Mouse (Mus musculus) liver, embryonic 15.5 days (tissue): ENCODE measurements at regions not wholly inside any gene's neighbourhood (a gene's known extent, or its start where the extent isn't known, plus 50 kb on each side); places are given as distances from the start of the nearest gene placed in this dataset.

Experiments used
- ATAC-seq: fragments of 200-750 bp; cut with Nextera tagmentation; 2 replicates; pipeline ENCODE4 v1.8.0; 2017; ENCODE audit warnings: moderate number of reproducible peaks, mild to moderate bottlenecking, moderate library complexity; ENCODE audit not compliant: insufficient read depth
- H3K27ac ChIP-seq: fragments of 300-500 bp; sonication (generic); replicated peaks from 2 replicates; pipeline ENCODE4 v1.5.1; 2015; ENCODE audit warnings: mild to moderate bottlenecking, inconsistent platforms
- H3K27me3 ChIP-seq: fragments of 300-500 bp; sonication (generic); 2 replicates; pipeline ENCODE4 v1.6.1; 2015; ENCODE audit warnings: mild to moderate bottlenecking, inconsistent platforms
- H3K36me3 ChIP-seq: fragments of 300-500 bp; sonication (generic); replicated peaks from 2 replicates; pipeline ENCODE4 v1.6.1; 2015; ENCODE audit warnings: moderate library complexity, mild to moderate bottlenecking, inconsistent platforms
- H3K4me1 ChIP-seq: fragments of 300-500 bp; sonication (generic); replicated peaks from 2 replicates; pipeline ENCODE4 v1.6.1; 2015; ENCODE audit warnings: inconsistent platforms
- H3K4me2 ChIP-seq: fragments of 300-500 bp; sonication (generic); 2 replicates; pipeline ENCODE4 v1.6.1; 2015; ENCODE audit warnings: moderate library complexity, mild to moderate bottlenecking, inconsistent platforms
- H3K4me3 ChIP-seq: fragments of 300-500 bp; sonication (generic); replicated peaks from 2 replicates; pipeline ENCODE4 v1.5.1; 2015; ENCODE audit warnings: mild to moderate bottlenecking, inconsistent platforms
- H3K9ac ChIP-seq: fragments of 300-500 bp; sonication (generic); 2 replicates; pipeline ENCODE4 v1.6.1; 2015; ENCODE audit warnings: moderate library complexity, mild to moderate bottlenecking, inconsistent platforms
- H3K9me3 ChIP-seq: fragments of 300-500 bp; sonication (generic); replicated peaks from 2 replicates; pipeline ENCODE4 v1.6.1; 2016; ENCODE audit warnings: inconsistent platforms
- WGBS: fragments of 180-500 bp; shearing (Covaris S2); methylation state at CpG from one replicate; pipeline ENCODE4 v1.1.7; 2015; ENCODE audit warnings: mixed read lengths; ENCODE audit not compliant: insufficient replicate concordance; 5-methylcytosine and 5-hydroxymethylcytosine counted together

DNA sequence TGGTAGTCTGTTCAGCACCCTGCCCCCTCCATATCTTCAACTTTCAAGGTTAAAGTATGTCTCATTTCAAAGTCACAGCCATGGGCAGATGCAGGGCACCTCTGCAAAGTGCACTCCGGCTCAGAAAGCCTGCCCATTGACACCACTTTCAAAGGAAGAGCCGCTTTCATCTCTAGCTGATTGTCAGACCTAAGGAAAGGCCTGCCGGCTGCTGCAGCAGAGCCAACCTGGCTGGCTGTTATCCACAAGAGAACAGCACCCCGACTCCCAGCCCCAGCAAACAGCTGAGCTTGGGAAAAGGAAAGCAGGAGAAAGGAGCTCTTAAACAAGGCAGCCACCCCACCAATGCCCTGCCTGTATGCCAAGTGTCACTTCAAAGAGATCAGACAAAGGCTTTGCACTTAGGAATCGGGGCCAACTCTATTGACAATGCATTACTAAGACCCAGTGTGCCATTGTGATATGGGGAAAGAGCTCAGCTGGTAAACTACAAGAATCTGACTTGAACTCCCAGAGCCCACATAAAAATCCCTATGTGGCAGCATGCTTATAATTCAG is 357.3 kb upstream of the Arid1b start:
- H3K27ac ChIP-seq: no peak overlapping the region
- H3K9ac ChIP-seq: no peak overlapping the region
- H3K36me3 ChIP-seq: no peaks in the 10 kb centered on the region
- no peaks in the 10 kb centered on the region for H3K9me3 ChIP-seq
- no peaks in the 10 kb centered on the region for H3K27me3 ChIP-seq
- H3K4me3 ChIP-seq: no peak overlapping the region
- WGBS: 36% methylated on average over 5 of the region's 5 CpGs
- no peak for ATAC-seq
- no peaks in the 10 kb centered on the region for H3K4me1 ChIP-seq
- H3K4me2 ChIP-seq: no peak overlapping the region

DNA sequence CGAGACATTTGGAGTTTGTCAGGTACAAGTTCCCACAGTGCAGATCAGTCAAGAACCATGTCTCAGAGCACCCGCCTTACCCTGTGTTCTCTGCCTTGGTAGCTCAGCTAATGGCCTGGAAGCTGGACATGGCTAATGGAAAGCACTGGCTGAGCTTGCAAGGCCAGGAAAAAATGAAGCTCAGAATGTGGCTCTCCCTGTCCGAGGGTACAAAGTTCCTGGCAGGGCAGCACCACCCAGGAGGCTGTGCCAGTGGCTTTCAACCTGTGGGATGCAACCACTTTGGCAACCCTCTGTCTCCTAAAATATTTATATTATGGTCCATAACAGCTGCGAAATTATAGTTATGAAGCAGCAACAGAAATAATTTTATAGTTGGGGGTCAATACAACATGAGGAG is 354.6 kb upstream of the Arid1b start:
- H3K27me3 ChIP-seq: no peaks in the 10 kb centered on the region
- H3K9me3 ChIP-seq: no peaks in the 10 kb centered on the region
- no peak for ATAC-seq
- H3K4me1 ChIP-seq: no peaks in the 10 kb centered on the region
- H3K9ac ChIP-seq: no peak overlapping the region
- no peaks in the 10 kb centered on the region for H3K36me3 ChIP-seq
- no peak overlapping the region for H3K4me2 ChIP-seq
- H3K4me3 ChIP-seq: no peak overlapping the region
- H3K27ac ChIP-seq: no peak overlapping the region
- WGBS: 52% methylated on average over 4 of the region's 4 CpGs

DNA sequence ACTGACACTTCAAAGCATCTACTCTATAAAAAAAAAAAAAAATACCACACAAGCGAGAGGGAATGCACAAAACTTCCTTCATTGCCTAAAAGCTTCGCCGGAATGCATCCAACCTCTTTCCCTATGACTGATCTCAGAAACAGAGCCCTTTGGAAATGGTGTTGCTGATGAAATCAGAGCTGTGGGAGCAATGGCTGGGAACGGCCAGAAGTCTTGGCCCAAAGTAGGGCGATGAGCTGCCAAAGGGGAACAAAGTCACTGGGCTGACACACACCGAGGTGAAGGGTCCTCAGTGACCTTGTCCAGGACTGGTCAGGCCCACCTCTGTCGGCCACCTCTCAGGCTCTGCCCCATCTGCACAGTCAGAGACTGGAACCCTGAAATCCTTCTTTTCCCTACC is 353.6 kb upstream of the Arid1b start:
- 65% methylated on average over 7 of the region's 7 CpGs for WGBS
- no peak overlapping the region for H3K4me3 ChIP-seq
- no peak overlapping the region for H3K4me2 ChIP-seq
- no peaks in the 10 kb centered on the region for H3K27me3 ChIP-seq
- no peak overlapping the region for H3K9ac ChIP-seq
- no peaks in the 10 kb centered on the region for H3K36me3 ChIP-seq
- ATAC-seq: no peak
- H3K9me3 ChIP-seq: no peaks in the 10 kb centered on the region
- no peaks in the 10 kb centered on the region for H3K4me1 ChIP-seq
- no peak overlapping the region for H3K27ac ChIP-seq

DNA sequence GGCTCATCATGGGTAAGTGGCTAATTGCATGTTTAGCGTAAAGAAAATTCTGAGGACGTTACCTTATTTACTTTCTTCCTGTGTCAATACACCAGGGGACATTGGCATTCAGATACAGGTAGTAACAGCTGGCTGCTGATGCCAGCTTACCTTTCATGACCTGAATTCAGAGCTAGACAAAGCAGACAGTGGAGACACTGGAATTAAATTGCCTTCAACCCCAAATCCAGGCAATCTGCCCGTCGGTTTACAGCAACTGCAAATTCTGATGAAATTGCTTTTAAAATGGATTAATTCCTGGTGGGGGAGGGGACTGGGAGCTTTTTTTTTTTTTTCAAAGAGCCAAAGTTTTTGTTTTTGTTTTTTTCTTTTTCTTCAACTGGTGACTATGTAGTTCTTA is 353.0 kb upstream of the Arid1b start:
- Histone ChIP-seq H3K27ac (no peak overlapping the region), H3K4me3 (no peak overlapping the region), H3K4me1 (no peaks in the 10 kb centered on the region), H3K9me3 (no peaks in the 10 kb centered on the region), H3K36me3 (no peaks in the 10 kb centered on the region), H3K4me2 (no peak overlapping the region), H3K9ac (no peak overlapping the region), H3K27me3 (no peaks in the 10 kb centered on the region)
- ATAC-seq: no peak
- 55% methylated on average over 4 of the region's 4 CpGs for WGBS

DNA sequence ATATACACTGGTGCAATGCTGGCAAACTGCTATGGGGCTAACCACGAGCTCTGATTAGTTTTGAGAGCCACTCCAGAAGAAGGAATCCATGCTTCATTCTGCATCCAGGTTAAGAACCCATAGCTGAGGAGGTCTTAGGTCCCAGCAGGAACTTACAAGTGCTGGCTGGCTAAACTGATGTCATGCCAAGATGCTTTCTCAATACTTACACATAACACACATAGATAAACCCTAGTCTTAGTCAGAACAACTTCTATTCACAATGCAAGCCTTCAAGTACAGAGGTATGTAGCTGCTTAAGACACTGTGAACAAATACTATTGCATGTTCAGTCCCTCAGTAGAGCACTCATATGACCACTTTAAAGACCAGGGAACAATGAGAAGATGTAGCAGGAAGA is 352.1 kb upstream of the Arid1b start:
- Histone ChIP-seq H3K27me3 (no peaks in the 10 kb centered on the region), H3K4me2 (no peak overlapping the region), H3K27ac (no peak overlapping the region), H3K36me3 (no peaks in the 10 kb centered on the region), H3K4me1 (no peaks in the 10 kb centered on the region), H3K9me3 (no peaks in the 10 kb centered on the region), H3K9ac (no peak overlapping the region), H3K4me3 (no peak overlapping the region)
- WGBS: 32% methylated on average over 1 of the region's 1 CpGs
- no peak for ATAC-seq

DNA sequence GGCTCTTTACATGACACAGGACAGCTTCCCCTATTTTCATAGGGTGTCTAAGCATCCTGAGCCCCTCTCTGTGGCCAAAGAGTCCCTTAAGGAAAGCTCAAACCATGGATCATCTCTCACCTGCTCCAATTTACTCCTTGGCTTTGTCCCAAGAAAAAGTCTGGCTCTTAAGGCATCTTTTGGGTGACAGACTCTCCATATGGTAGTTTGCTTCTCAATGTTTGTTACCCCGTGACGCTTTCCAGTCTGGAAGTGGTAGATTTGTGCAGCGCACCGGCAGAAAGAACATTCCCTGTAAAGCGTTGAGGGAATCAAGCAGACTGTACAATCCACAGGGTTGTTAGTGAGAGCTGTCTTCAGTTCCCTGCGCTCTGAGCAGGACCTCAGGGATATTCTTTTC is 350.8 kb upstream of the Arid1b start:
- Histone ChIP-seq H3K9ac (no peak overlapping the region), H3K36me3 (no peaks in the 10 kb centered on the region), H3K4me2 (no peak overlapping the region), H3K27me3 (no peaks in the 10 kb centered on the region), H3K4me3 (no peak overlapping the region), H3K9me3 (no peaks in the 10 kb centered on the region), H3K27ac (no peak overlapping the region), H3K4me1 (no peaks in the 10 kb centered on the region)
- no peak for ATAC-seq
- 68% methylated on average over 6 of the region's 6 CpGs for WGBS

DNA sequence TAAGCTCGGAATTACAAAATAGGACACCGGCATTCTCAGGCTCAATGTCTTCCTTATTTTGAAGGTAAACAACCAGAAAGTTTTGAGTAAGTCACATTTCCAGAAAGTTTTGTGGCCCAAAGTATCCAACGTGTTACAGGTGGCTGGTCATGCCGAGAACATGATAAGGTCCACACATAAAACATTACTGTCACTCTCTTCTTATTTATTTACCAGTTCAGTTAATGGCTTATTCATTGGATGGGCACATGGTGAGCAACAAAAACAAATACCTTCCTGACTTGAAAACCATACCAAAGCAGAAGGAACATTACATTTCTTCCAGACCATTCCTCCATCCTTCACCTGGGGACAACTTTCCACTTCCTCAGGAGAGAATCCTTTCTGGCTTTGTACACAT is 345.5 kb upstream of the Arid1b start:
- Histone ChIP-seq H3K9me3 (no peaks in the 10 kb centered on the region), H3K4me2 (no peak overlapping the region), H3K27me3 (no peaks in the 10 kb centered on the region), H3K4me1 (no peaks in the 10 kb centered on the region), H3K4me3 (no peak overlapping the region), H3K36me3 (no peaks in the 10 kb centered on the region), H3K9ac (no peak overlapping the region), H3K27ac (no peak overlapping the region)
- ATAC-seq: no peak
- 72% methylated on average over 4 of the region's 4 CpGs for WGBS

DNA sequence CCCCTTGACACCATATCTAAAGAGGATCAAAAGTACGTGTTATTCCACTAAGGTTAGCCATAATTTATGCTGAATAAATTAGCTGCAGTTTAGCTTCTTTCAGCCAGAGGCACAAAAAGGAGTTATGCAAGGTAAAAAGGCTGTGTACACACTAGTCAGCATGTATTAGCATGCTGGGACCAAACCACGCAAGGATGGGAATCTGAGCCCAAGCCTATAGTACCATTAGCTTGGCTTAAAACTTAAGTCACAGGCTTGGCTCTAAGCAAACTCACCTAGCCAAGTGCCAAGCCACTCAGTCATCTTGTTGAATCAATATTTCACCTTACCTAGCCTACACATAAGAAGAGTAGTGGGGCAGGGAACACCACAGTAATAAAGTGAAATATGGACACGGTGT is 339.9 kb upstream of the Arid1b start:
- Histone ChIP-seq H3K4me2 (no peak overlapping the region), H3K4me1 (no peaks in the 10 kb centered on the region), H3K9me3 (no peaks in the 10 kb centered on the region), H3K9ac (no peak overlapping the region), H3K27ac (no peak overlapping the region), H3K4me3 (no peak overlapping the region), H3K36me3 (no peaks in the 10 kb centered on the region), H3K27me3 (no peaks in the 10 kb centered on the region)
- ATAC-seq: no peak
- WGBS: 59% methylated on average over 3 of the region's 3 CpGs

DNA sequence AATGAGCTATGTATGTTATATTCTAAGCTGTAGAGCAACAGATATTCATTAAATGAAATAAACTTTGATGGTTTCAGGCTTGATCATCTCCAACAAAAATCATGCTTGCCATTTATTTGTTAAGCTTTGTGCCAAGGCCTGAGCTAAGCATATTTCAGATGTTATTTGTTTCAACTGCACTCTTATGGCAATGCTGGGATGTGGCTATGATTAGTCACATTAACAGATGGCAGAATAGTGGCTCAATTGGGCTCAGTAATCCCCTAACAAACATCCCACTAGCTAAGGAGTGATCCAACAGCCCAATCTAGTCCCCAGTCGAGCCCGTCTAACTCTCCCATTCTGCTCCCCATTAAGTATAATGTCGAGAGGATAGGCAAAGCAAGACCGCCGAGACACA is 332.1 kb upstream of the Arid1b start:
- 73% methylated on average over 5 of the region's 5 CpGs for WGBS
- Histone ChIP-seq H3K4me1 (no peaks in the 10 kb centered on the region), H3K36me3 (no peaks in the 10 kb centered on the region), H3K27me3 (no peaks in the 10 kb centered on the region), H3K4me2 (no peak overlapping the region), H3K9ac (no peak overlapping the region), H3K27ac (no peak overlapping the region), H3K4me3 (no peak overlapping the region), H3K9me3 (no peaks in the 10 kb centered on the region)
- ATAC-seq: no peak

DNA sequence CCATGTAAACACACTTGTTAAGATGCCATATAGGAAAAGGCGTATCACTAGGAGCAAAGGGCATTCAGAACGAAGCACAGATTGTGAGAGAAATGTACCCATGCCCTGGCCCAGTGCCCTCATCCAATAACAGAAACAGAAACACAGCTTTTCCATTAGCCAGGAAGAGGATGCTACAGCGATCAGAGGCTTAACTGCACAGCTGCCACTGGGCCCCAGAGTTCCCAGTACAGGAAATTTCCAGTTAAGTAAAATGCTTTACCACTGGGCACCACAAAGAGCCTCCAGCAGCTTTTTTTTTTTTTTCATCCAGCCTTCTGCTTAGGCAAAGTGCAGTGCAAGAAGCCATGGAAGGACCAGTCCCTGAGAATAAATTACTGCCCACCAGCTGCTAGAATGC is 325.6 kb upstream of the Arid1b start:
- H3K4me2 ChIP-seq: no peak overlapping the region
- ATAC-seq: no peak
- WGBS: 50% methylated on average over 3 of the region's 3 CpGs
- H3K4me1 ChIP-seq: no peaks in the 10 kb centered on the region
- H3K9ac ChIP-seq: no peak overlapping the region
- H3K4me3 ChIP-seq: no peak overlapping the region
- no peak overlapping the region for H3K27ac ChIP-seq
- no peaks in the 10 kb centered on the region for H3K9me3 ChIP-seq
- no peaks in the 10 kb centered on the region for H3K27me3 ChIP-seq
- no peaks in the 10 kb centered on the region for H3K36me3 ChIP-seq

DNA sequence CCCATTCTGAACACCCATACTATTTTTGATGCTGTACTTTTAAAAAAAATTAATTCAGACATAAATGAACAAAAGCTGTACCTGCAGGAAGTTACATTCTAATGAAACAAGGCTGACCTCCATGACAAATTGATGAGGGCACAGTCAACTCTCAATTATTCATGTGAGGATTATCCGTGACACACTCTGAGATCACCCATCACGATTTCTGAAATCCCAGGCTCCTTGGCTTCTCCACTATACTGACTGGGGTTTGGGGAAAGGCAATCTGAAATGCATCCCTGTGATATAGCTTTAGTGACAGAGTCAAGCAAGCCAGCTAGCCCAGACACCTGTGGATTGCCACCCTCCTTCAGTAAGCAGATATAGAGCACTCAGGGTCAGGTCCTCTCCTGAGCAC is 320.9 kb upstream of the Arid1b start:
- H3K4me2 ChIP-seq: no peak overlapping the region
- no peak overlapping the region for H3K27ac ChIP-seq
- H3K27me3 ChIP-seq: no peaks in the 10 kb centered on the region
- WGBS: 64% methylated on average over 2 of the region's 2 CpGs
- no peak overlapping the region for H3K9ac ChIP-seq
- ATAC-seq: no peak
- no peak overlapping the region for H3K4me3 ChIP-seq
- no peaks in the 10 kb centered on the region for H3K36me3 ChIP-seq
- H3K9me3 ChIP-seq: no peaks in the 10 kb centered on the region
- no peaks in the 10 kb centered on the region for H3K4me1 ChIP-seq

DNA sequence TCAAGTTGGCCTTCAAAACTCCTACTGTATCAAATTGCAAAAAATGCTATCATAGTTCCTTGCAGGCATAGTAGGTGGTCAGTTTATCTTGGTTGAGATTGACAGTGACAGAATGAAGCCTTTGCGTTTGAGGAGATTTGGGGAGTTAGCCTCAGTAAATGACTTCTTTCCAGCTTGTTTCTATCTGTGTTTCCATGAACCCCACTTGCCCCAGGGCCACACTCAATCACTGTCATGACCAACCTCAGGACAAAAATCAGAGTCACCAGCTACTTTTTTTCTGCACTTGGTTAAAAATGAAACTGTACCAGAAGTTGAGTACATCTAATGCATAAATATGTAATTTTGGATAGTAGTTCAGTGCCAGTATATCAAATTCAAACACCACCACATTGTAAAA is 287.7 kb upstream of the Arid1b start:
- no peaks in the 10 kb centered on the region for H3K9me3 ChIP-seq
- H3K27ac ChIP-seq: no peak overlapping the region
- H3K36me3 ChIP-seq: no peaks in the 10 kb centered on the region
- H3K4me3 ChIP-seq: no peak overlapping the region
- no peaks in the 10 kb centered on the region for H3K27me3 ChIP-seq
- ATAC-seq: no peak
- no peak overlapping the region for H3K9ac ChIP-seq
- 64% methylated on average over 1 of the region's 1 CpGs for WGBS
- H3K4me1 ChIP-seq: no peaks in the 10 kb centered on the region
- H3K4me2 ChIP-seq: no peak overlapping the region
